Mouse (Mus musculus): ENCODE measurements around the gene Plekhg5.

The Plekhg5 gene

DNA sequence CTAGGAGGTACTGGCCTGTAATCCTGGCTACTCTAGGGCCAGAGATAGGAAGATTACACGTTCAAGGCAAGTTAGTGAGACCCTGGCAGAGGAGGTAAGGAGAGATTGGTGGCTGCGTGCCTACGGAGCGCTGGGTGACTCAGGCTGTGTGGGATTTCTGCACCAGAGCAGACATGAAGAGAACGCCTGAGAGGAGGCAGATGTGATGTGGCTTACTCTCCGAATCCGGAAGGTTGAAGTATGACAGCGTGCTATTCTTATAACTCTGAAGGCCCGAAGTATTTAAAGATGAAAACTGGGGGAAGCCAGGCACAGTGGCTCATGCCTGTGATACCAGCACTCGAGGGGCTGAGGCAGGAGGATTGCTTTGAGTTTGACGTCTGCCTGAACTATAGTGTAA, 28.2 kb downstream of the Plekhg5 start:
- DNase-seq: no peak

DNA sequence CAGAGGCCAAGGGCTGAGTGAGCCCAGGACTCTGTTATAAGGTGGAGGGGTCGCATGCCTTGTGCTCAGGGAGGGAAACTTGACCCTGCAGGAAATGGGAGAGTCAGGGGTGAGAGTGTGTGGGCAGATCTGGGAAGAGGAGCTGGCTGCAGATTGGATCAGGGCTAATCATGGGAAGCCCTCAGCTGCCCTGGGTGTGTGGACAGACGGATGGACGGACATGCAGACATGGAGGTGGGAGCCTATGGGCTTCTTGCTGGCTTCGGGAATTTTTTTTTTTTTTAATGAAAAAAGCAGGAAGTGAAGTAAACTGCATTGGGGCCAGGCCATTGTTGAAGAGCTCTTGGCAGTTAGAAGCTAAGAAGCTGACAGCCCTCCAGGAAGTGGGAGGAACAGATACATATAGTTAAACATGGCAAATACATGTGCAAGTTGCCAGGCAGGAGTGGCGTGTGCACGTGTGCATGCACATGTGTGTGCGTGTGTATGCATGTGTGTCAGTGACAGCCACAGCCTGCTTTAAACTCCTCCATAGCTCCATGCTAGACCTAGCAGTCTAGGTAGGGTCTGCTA, 28.9 kb downstream of the Plekhg5 start:
- peak; percentile 48 for DNase-seq

GRCm38 (mm10) chr4:152101921-152102320, 29.6 kb downstream of the Plekhg5 start:
- no peak for DNase-seq

GRCm38 (mm10) chr4:152103025-152103424, 30.7 kb downstream of the Plekhg5 start:
- DNase-seq: peak; percentile 86

DNA sequence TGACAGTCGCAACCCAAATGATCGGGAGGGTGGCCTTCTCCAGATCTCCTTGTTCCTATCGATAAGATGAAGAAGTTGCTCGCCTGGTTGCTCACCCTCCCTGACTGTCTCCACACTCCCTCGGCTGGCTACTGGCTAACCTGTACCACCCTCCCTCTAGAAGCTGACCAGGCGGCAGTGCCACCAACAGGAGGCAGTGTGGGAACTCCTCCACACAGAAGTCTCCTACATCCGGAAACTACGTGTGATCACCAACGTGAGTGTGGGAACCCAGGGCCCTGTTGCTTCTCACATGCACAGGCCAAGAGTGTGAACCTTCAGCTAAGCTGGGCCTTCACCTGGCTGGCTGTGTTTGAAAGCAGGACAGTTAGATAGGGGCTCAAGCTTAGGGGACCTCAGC, 34.4 kb downstream of the Plekhg5 start:
- DNase-seq: no peak

DNA sequence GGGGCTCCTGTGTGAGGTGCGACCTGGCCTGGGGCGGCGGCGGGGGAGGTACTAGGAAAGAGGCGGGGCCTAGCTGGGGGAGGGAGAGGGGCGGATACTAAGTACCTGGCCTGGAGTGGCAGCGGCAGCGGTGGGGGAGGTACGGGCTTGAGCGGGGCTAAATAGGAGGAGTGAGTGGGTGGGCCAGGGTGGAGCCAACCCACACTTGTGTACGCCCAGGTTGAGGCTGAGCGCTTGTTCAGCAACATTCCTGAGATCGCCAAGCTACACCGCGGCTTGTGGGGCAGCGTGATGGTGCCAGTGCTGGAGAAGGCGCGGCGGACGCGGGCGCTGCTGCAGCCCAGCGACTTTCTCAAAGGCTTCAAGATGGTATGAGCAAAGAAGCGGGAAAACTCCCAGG, 35.2 kb downstream of the Plekhg5 start:
- DNase-seq: peak; percentile 83

GRCm38 (mm10) chr4:152107971-152108509, 35.7 kb downstream of the Plekhg5 start:
- peak; percentile 87 for DNase-seq

DNA sequence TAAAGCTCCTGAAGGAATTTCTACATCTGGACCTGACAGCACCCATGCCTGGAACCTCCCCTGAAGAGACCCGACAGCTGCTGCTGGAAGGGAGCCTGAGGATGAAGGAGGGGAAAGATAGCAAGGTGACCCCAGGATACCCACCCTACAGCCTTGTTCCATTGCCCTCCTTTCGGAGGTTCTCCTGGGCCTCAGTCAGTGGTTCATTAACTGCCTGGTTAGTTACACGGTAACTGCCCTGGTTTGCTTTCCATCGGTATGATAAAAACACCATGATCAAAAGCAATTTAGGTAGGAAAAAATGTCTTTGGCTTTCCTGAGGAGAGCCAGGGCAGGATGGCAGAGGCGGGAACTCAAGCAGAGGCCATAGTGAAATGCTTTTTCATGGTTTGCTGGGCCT, 36.4 kb downstream of the Plekhg5 start:
- DNase-seq: no peak

DNA sequence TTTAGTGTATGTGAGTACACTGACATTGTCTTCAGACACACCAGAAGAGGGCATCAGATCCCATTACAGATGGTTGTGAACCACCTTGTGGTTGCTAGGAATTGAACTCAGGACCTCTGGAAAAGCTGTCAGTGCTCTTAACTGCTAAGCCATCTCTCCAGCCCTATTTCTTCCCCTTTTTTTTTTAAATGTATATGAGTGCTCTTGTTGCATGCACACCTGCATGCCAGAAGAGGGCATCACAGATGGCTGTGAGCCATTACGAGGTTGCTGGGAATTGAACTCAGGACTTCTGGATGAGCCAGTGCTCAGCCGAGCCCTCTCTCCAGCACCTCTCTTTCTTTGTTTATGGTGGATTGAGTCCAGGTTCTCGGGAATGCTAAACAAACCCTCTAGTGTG, 37.2 kb downstream of the Plekhg5 start:
- DNase-seq: no peak

DNA sequence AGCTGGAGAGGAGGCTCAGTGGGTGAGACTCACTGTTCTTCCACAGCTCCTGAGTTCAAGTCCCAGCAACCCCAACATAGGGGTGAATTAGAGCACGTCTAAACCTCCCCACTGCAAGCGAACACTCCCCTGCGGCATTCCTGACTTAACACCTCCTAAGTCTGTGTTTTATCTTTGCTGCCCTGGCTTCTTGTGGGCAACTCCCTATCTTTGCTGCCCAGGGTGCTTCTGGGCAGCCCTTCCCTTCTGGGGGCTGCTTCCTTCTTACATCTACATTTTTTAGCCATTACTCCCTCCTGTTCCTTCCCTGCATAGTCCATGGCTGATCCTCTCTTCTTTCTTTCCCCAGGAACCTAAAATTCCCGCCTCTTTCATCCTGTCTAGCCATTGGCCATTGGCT, 38.4 kb downstream of the Plekhg5 start:
- no peak for DNase-seq

DNA sequence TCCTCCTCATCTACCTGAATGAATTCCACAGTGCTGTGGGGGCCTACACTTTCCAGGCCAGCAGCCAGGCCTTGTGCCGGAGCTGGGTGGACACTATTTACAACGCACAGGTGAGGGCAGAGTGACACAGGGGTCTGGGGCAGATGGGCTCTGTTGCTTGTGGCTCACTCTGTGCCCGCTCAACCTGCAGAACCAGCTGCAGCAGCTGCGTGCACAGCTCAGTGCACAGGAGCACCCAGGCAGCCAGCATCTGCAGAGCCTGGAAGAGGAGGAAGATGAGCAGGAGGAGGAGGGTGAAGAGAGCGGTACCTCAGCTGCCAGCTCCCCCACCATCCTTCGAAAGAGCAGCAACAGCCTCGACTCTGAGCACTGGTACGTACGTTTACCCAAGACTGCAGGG, 40.0 kb downstream of the Plekhg5 start:
- DNase-seq: no peak

GRCm38 (mm10) chr4:152114080-152114479, 41.8 kb downstream of the Plekhg5 start:
- no peak for DNase-seq

- DNase-seq: no peak
Observed at GRCm38 (mm10) chr4:152115921-152116612, 43.8 kb downstream of the Plekhg5 start, which contains the start of gene Tnfrsf25. Tnfrsf25 (plus strand) TSS chr4:152115934.

DNA sequence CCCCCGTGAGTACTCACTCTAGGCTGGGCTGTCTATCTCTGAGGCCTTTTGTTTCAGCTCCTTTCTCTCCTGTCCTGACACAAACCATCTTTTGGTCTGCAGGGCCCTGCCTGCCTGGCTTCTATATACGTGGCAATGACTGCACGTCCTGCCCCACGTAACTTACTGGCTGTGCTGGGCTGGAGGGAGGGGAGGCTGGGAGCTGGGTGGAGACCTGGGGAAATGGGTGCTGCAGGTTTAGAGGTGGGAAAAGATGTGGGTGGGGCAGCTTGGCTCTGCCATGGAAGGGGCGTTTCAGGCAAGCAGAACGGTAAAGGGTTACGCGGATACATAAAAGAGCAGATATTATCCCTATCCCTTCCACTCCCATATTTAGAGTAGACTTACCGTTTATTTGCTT, 45.2 kb downstream of the Plekhg5 start:
- no peak for DNase-seq

DNA sequence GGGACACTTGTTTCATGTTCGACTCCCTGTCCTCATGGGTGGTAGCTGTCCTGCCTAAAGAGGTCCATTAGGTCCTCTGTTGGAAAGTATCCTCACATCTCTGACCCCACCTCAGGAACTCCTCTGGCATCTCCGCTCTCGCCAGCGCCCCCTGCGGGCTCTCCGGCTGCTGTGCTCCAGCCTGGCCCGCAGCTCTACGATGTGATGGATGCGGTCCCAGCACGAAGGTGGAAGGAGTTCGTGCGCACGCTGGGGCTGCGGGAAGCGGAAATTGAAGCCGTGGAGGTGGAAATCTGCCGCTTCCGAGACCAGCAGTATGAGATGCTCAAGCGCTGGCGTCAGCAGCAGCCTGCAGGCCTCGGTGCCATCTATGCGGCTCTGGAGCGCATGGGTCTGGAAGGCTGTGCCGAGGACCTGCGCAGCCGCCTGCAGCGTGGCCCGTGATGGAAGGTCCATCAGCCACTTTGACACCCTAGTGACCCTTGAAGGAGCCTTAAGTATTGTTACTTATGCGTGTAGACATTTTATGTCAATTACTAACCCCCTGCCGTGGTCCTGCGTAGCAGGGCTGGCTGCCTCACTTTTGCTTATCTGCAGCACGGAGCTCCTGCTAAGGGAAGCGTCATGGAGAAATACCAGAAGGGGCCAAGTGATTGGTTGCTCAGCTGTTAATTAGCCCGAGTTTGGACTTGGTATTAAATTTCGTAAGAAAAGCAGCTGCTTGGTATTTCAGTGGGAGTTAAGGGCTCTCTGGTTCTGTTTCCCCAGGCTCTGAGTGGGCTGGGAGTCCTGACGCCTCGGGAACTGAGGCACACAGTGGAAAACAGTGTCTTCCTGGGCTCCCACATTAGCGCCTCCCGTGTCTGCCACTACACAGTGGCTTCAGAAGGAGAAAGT, 47.3 kb downstream of the Plekhg5 start:
- DNase-seq: peak; percentile 71

GRCm38 (mm10) chr4:152120311-152121182, 48.2 kb downstream of the Plekhg5 start:
- no peak for DNase-seq

- no peak for DNase-seq
Observed at GRCm38 (mm10) chr4:152121183-152121505, 48.8 kb downstream of the Plekhg5 start.

DNA sequence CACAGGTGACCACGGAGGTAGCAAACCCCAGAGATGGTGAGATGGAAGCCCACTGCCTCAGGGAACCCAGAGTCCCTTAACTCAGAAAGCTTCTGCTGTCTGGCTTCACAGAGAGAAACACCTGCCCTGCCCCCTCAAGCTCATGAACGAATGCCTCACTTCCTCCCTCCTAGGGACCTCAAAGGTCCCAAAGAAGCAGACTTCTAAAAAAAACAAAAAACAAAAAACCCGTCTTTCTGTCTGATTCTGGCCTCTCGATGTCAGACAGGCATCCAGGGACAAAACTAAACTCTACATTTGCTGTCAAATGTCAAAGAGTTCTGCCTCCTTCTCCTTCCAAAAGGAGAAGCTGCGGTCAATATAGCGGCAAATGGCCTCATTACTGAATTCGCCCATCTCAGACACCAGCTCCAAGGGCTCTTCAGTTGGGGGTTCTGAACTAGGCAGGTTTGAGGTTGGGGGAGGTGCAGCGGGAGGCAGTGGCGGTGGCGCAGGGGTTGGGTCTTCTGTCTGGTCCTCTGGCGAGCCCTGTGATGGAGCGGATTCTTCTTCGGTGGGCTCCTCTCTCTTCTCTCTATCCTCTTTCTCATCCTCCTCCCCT, 52.2 kb downstream of the Plekhg5 start:
- no peak for DNase-seq

GRCm38 (mm10) chr4:152125161-152126025, 53.1 kb downstream of the Plekhg5 start:
- DNase-seq: peak; percentile 67

DNA sequence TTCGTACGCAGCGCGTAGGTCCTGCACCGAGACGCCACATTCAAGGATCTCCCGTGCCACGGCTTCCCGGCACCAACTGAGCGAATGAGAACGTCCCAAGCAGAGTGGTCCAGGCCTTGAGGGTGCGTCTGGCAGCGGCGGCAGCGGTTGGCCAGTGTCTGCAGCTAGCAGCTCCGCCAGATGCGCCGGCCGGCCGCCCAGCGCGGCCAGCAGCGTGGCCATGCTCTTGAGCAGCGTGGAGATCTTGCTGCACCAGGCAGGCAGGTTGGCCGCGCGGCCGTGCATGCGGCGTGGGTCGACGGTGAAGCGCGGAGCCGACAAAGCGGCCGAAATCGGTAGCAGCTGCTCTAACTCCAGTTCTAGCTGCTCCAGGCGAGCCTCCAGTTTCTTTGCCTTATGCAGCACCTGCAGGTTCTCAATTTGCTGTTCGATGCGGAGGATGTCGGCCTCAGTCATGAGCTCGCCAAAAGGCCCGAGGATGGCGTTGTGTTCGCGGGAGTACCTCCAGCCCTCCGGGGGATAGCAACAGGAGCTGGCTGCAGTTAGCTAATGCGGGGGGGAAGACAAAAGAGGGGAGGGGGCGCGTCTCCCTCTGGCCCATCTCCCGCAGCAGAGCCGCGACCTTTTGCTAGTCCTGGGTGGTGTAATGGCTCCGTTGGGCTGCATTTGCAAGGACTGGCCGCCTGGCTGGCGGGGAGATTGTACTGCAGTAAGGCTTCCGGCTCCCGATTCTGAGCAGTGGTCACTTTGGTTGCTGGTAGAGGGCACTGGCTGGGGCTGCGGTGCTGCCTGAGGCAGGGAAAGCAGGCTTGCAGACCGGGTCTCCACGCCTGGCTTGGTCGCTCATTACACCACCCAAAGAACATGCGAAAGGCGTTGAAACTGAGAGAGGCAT, 54.0 kb downstream of the Plekhg5 start:
- DNase-seq: no peak
